Mouse (Mus musculus): ENCODE data around the gene Kdelc1. TPM values are rescaled to one million over a fixed set of nuclear protein-coding genes. Genes with fewer than 3 reads are reported as not detected.

The Kdelc1 gene
- polyA plus RNA-seq, 1 experiment: 15.3 TPM

GRCm38 (mm10) chr1:44064625-44065024 lies 54.0 kb downstream of the Kdelc1 start:
- DNase-seq (ENCODE audit: extremely low spot score in 1 of 2, low spot score in 1 of 2): peak; percentile 41 to 81

- DNase-seq (ENCODE audit: extremely low spot score in 1 of 2, low spot score in 1 of 2): no peak
These were observed 55.2 kb downstream of the Kdelc1 start for GRCm38 (mm10) chr1:44063439-44063838.

- DNase-seq (ENCODE audit: extremely low spot score in 1 of 2, low spot score in 1 of 2): no peak
These were observed 56.8 kb downstream of the Kdelc1 start, which contains the start of gene Gm8251 for GRCm38 (mm10) chr1:44061836-44062235. Gm8251 (minus strand) TSS chr1:44061936.

- peak in 1 of 2 experiments; percentile 16 for DNase-seq (ENCODE audit: extremely low spot score in 1 of 2, low spot score in 1 of 2)
These were observed 60.8 kb downstream of the Kdelc1 start for GRCm38 (mm10) chr1:44057805-44058204.

Other genes starting within 250 kb of the Kdelc1 start
- 25.7 and 27.9 TPM in 2 replicates for gene Tpp2, start 185.2 kb downstream of the Kdelc1 start, polyA plus RNA-seq (2012; rRNA removed)
- 0.02 and 0.12 TPM in 2 replicates for gene Mettl21c, start 98.8 kb downstream of the Kdelc1 start, polyA plus RNA-seq (2012; rRNA removed)
- gene Gm8251, start 56.9 kb downstream of the Kdelc1 start, polyA plus RNA-seq (2012; rRNA removed): 0.02 TPM in 1 of 2 replicates, not detected in the other
- gene Tex30, start 16.4 kb downstream of the Kdelc1 start, polyA plus RNA-seq (2012; rRNA removed): 6.7 and 8.2 TPM in 2 replicates
- gene Bivm, start 149 bp upstream of the Kdelc1 start, polyA plus RNA-seq (2012; rRNA removed): 12.2 and 15.1 TPM in 2 replicates
- 21.3 and 22.3 TPM in 2 replicates for gene Ercc5, start 28.9 kb upstream of the Kdelc1 start, polyA plus RNA-seq (2012; rRNA removed)
- 0.04 TPM in 2 replicates for gene Mettl21e, start 100.2 kb upstream of the Kdelc1 start, polyA plus RNA-seq (2012; rRNA removed)

All from frontal cortex, adult 2 months (tissue).